Mouse (Mus musculus): ENCODE data around the gene Cop1. TPM values are rescaled to one million over a fixed set of nuclear protein-coding genes. Genes with fewer than 3 reads are reported as not detected.

The Cop1 gene
- polyA plus RNA-seq, 1 experiment from 2014 or later: 32.7 TPM

GRCm38 (mm10) chr1:159313625-159314024 lies 81.5 kb downstream of the Cop1 start:
- WGBS: 70% methylated on average over 2 of the region's 2 CpGs
- Histone ChIP-seq H3K27me3 (replicated peaks; ENCODE audit: control insufficient read depth, insufficient read depth, low read length) (no peaks in the 10 kb centered on the region), H3K4me1 (replicated peaks; ENCODE audit: control insufficient read depth, insufficient read depth, low read length) (no peaks in the 10 kb centered on the region), H3K4me2 (ENCODE audit: low read length) (no peak overlapping the region), H3K4me3 (ENCODE audit: low read depth, low read length) (no peak overlapping the region), H3K9me3 (ENCODE audit: control insufficient read depth, low read length) (no peaks in the 10 kb centered on the region), H3K36me3 (ENCODE audit: control insufficient read depth, insufficient read depth, low read length) (peaks cover 21% of the 10 kb centered on the region), H3K9ac (ENCODE audit: low read length) (no peak overlapping the region), H3K27ac (ENCODE audit: low read depth) (no peak overlapping the region)
- no peak for DNase-seq (ENCODE audit: low spot score)
- no peak for ATAC-seq (replicated peaks; ENCODE audit: low FRiP score, low TSS enrichment, low read depth)

DNA sequence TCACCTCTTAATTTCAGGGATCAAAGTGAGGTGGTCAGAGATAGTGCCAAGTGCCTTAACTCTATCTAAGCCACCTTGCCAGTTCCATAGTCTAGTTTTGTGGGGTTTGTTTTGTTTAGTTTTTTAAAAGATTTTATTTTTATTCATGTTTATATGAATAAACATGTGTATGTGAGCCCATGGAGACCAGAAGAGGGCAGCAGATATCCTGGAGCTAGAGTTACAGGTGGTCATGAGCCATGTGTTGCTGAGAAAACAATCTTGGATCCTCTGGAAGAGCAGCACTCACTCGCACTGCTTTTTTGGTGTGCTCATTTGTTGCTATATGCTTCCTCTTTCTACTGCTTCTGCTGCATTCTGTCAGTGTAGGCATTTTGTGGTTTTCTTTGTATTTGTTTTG lies 90.5 kb downstream of the Cop1 start:
- H3K9ac ChIP-seq (ENCODE audit: low read length): no peak overlapping the region
- no peaks in the 10 kb centered on the region for H3K9me3 ChIP-seq (ENCODE audit: control insufficient read depth, low read length)
- H3K4me3 ChIP-seq (ENCODE audit: low read depth, low read length): no peak overlapping the region
- no peak for ATAC-seq (replicated peaks; ENCODE audit: low FRiP score, low TSS enrichment, low read depth)
- DNase-seq (ENCODE audit: low spot score): no peak
- peaks cover 19% of the 10 kb centered on the region for H3K36me3 ChIP-seq (ENCODE audit: control insufficient read depth, insufficient read depth, low read length)
- WGBS: 70% methylated on average over 1 of the region's 1 CpGs
- H3K4me1 ChIP-seq (replicated peaks; ENCODE audit: control insufficient read depth, insufficient read depth, low read length): no peaks in the 10 kb centered on the region
- H3K4me2 ChIP-seq (ENCODE audit: low read length): no peak overlapping the region
- H3K27ac ChIP-seq (ENCODE audit: low read depth): no peak overlapping the region
- no peaks in the 10 kb centered on the region for H3K27me3 ChIP-seq (replicated peaks; ENCODE audit: control insufficient read depth, insufficient read depth, low read length)

DNA sequence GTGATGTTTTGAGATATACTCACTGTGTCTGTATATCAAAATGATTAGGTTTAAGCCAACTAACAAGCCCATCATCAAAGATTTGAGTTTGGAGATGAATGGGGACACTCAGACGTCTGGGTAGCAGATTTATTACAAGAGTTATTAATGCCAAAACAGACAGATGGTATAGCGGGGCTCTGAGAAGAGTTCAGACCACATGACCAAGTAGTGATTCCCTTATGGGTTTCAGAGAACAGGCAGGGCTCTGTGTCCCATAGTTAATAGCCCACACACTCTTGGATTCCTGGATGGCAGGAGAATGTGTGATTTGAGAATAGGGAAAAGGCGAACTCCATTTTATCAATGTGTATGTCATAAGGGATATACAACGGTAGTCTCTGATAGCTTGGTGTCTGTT lies 98.9 kb downstream of the Cop1 start:
- no peak for DNase-seq (ENCODE audit: low spot score)
- 76% methylated on average over 4 of the region's 4 CpGs for WGBS
- Histone ChIP-seq H3K4me1 (replicated peaks; ENCODE audit: control insufficient read depth, insufficient read depth, low read length) (no peaks in the 10 kb centered on the region), H3K36me3 (ENCODE audit: control insufficient read depth, insufficient read depth, low read length) (peaks cover 41% of the 10 kb centered on the region), H3K4me2 (ENCODE audit: low read length) (no peak overlapping the region), H3K9ac (ENCODE audit: low read length) (no peak overlapping the region), H3K4me3 (ENCODE audit: low read depth, low read length) (no peak overlapping the region), H3K27ac (ENCODE audit: low read depth) (no peak overlapping the region), H3K9me3 (ENCODE audit: control insufficient read depth, low read length) (no peaks in the 10 kb centered on the region), H3K27me3 (replicated peaks; ENCODE audit: control insufficient read depth, insufficient read depth, low read length) (no peaks in the 10 kb centered on the region)
- ATAC-seq (replicated peaks; ENCODE audit: low FRiP score, low TSS enrichment, low read depth): no peak

- DNase-seq (ENCODE audit: low spot score): no peak
- no peak for ATAC-seq (replicated peaks; ENCODE audit: low FRiP score, low TSS enrichment, low read depth)
- H3K36me3 ChIP-seq (ENCODE audit: control insufficient read depth, insufficient read depth, low read length): peaks cover 38% of the 10 kb centered on the region
- no peaks in the 10 kb centered on the region for H3K27me3 ChIP-seq (replicated peaks; ENCODE audit: control insufficient read depth, insufficient read depth, low read length)
- WGBS: 92% methylated on average over 4 of the region's 4 CpGs
- H3K4me3 ChIP-seq (ENCODE audit: low read depth, low read length): no peak overlapping the region
- H3K4me2 ChIP-seq (ENCODE audit: low read length): no peak overlapping the region
- no peaks in the 10 kb centered on the region for H3K9me3 ChIP-seq (ENCODE audit: control insufficient read depth, low read length)
- H3K9ac ChIP-seq (ENCODE audit: low read length): no peak overlapping the region
- H3K27ac ChIP-seq (ENCODE audit: low read depth): no peak overlapping the region
- H3K4me1 ChIP-seq (replicated peaks; ENCODE audit: control insufficient read depth, insufficient read depth, low read length): no peaks in the 10 kb centered on the region
These were observed 102.0 kb downstream of the Cop1 start for GRCm38 (mm10) chr1:159334157-159334556.

DNA sequence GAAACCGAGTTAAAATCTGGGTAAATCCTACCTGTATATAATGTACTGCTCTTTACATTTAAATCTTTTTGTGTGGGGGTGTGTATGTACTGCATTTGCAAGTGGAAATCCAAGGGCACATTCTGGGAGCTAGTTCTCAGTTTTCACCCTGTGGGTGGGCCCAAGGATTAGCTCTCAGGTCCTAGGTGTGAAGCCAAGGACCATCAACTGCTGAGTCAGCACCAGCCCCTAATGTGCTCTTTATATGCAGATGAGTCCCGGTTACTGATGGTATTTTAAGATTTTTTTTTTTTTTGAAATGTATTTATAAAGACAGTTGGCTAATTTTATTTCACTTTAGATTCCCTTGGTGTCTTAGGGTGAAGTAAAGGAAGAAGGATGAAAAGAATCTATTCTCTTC lies 110.2 kb downstream of the Cop1 start:
- Histone ChIP-seq H3K4me1 (replicated peaks; ENCODE audit: control insufficient read depth, insufficient read depth, low read length) (no peaks in the 10 kb centered on the region), H3K4me3 (ENCODE audit: low read depth, low read length) (no peak overlapping the region), H3K36me3 (ENCODE audit: control insufficient read depth, insufficient read depth, low read length) (peaks cover 44% of the 10 kb centered on the region), H3K9ac (ENCODE audit: low read length) (no peak overlapping the region), H3K9me3 (ENCODE audit: control insufficient read depth, low read length) (no peaks in the 10 kb centered on the region), H3K27ac (ENCODE audit: low read depth) (no peak overlapping the region), H3K4me2 (ENCODE audit: low read length) (no peak overlapping the region), H3K27me3 (replicated peaks; ENCODE audit: control insufficient read depth, insufficient read depth, low read length) (no peaks in the 10 kb centered on the region)
- DNase-seq (ENCODE audit: low spot score) (no peak), ATAC-seq (replicated peaks; ENCODE audit: low FRiP score, low TSS enrichment, low read depth) (no peak)
- WGBS: 55% methylated on average over 2 of the region's 2 CpGs

DNA sequence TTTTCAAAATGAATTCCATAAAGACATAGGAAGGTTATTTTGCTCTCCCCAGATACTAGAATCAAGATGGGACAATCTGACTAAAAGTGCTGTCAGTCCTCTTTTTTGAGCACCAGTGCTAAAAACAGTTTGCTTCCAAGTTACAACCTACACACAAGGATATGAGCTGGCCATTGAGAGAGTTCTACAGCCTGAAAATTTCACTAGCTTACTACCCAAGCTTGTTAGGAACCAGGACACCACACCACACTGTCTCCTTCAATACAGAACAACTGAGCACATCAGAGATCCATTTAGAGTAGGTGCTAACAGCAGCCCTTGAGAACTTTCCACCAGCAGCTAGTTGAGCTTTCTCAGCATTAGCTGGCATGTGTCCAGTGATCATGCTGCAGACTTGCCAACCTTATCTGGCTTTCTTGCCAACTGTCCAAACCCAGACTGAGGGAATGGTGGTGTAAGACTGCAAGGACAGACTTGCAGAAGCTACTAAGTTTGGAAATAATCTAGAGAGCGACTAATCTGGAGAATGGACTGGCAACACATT lies 123.0 kb downstream of the Cop1 start:
- ATAC-seq (replicated peaks; ENCODE audit: low FRiP score, low TSS enrichment, low read depth): no peak
- Histone ChIP-seq H3K27me3 (replicated peaks; ENCODE audit: control insufficient read depth, insufficient read depth, low read length) (no peaks in the 10 kb centered on the region), H3K36me3 (ENCODE audit: control insufficient read depth, insufficient read depth, low read length) (peaks cover 26% of the 10 kb centered on the region), H3K4me1 (replicated peaks; ENCODE audit: control insufficient read depth, insufficient read depth, low read length) (no peaks in the 10 kb centered on the region), H3K4me2 (ENCODE audit: low read length) (no peak overlapping the region), H3K27ac (ENCODE audit: low read depth) (no peak overlapping the region), H3K9me3 (ENCODE audit: control insufficient read depth, low read length) (peaks cover 1% of the 10 kb centered on the region; the same call in 1 of the 2 replicates), H3K9ac (ENCODE audit: low read length) (no peak overlapping the region), H3K4me3 (ENCODE audit: low read depth, low read length) (no peak overlapping the region)
- WGBS: 100% methylated on average over 1 of the region's 1 CpGs
- no peak for DNase-seq (ENCODE audit: low spot score)

- Histone ChIP-seq H3K4me2 (ENCODE audit: low read length) (no peak overlapping the region), H3K4me3 (ENCODE audit: low read depth, low read length) (no peak overlapping the region), H3K36me3 (ENCODE audit: control insufficient read depth, insufficient read depth, low read length) (peaks cover 10% of the 10 kb centered on the region; the same call in 1 of the 2 replicates), H3K4me1 (replicated peaks; ENCODE audit: control insufficient read depth, insufficient read depth, low read length) (no peaks in the 10 kb centered on the region), H3K27me3 (replicated peaks; ENCODE audit: control insufficient read depth, insufficient read depth, low read length) (no peaks in the 10 kb centered on the region), H3K9ac (ENCODE audit: low read length) (no peak overlapping the region), H3K27ac (ENCODE audit: low read depth) (no peak overlapping the region), H3K9me3 (ENCODE audit: control insufficient read depth, low read length) (peaks cover 3% of the 10 kb centered on the region; the same call in 1 of the 2 replicates)
- DNase-seq (ENCODE audit: low spot score) (no peak), ATAC-seq (replicated peaks; ENCODE audit: low FRiP score, low TSS enrichment, low read depth) (no peak)
- WGBS: 80% methylated on average over 5 of the region's 5 CpGs
These were observed 126.6 kb downstream of the Cop1 start for GRCm38 (mm10) chr1:159358713-159359112.

GRCm38 (mm10) chr1:159371881-159372390 lies 139.8 kb downstream of the Cop1 start:
- ATAC-seq (replicated peaks; ENCODE audit: low FRiP score, low TSS enrichment, low read depth) (no peak), DNase-seq (ENCODE audit: low spot score) (no peak)
- Histone ChIP-seq H3K9ac (ENCODE audit: low read length) (no peak overlapping the region), H3K36me3 (ENCODE audit: control insufficient read depth, insufficient read depth, low read length) (no peaks in the 10 kb centered on the region), H3K27me3 (replicated peaks; ENCODE audit: control insufficient read depth, insufficient read depth, low read length) (no peaks in the 10 kb centered on the region), H3K4me3 (ENCODE audit: low read depth, low read length) (no peak overlapping the region), H3K4me1 (replicated peaks; ENCODE audit: control insufficient read depth, insufficient read depth, low read length) (no peaks in the 10 kb centered on the region), H3K4me2 (ENCODE audit: low read length) (no peak overlapping the region), H3K27ac (ENCODE audit: low read depth) (no peak overlapping the region), H3K9me3 (ENCODE audit: control insufficient read depth, low read length) (no peaks in the 10 kb centered on the region)
- 49% methylated on average over 4 of the region's 4 CpGs for WGBS

GRCm38 (mm10) chr1:159382218-159382617 lies 150.1 kb downstream of the Cop1 start:
- no peak for DNase-seq (ENCODE audit: low spot score)
- H3K36me3 ChIP-seq (ENCODE audit: control insufficient read depth, insufficient read depth, low read length): no peaks in the 10 kb centered on the region
- 59% methylated on average over 1 of the region's 1 CpGs for WGBS
- no peaks in the 10 kb centered on the region for H3K27me3 ChIP-seq (replicated peaks; ENCODE audit: control insufficient read depth, insufficient read depth, low read length)
- no peak overlapping the region for H3K4me3 ChIP-seq (ENCODE audit: low read depth, low read length)
- no peak overlapping the region for H3K9ac ChIP-seq (ENCODE audit: low read length)
- H3K4me1 ChIP-seq (replicated peaks; ENCODE audit: control insufficient read depth, insufficient read depth, low read length): no peaks in the 10 kb centered on the region
- no peak for ATAC-seq (replicated peaks; ENCODE audit: low FRiP score, low TSS enrichment, low read depth)
- H3K4me2 ChIP-seq (ENCODE audit: low read length): no peak overlapping the region
- no peak overlapping the region for H3K27ac ChIP-seq (ENCODE audit: low read depth)
- H3K9me3 ChIP-seq (ENCODE audit: control insufficient read depth, low read length): no peaks in the 10 kb centered on the region

Measured in intestine, embryonic 14.5 days (tissue).